8 mouse cellular contexts compared by ENCODE assay signal in genomic region chr5:110376802-110377433, GRCm38 (mm10). TPM values are rescaled to one million over a fixed set of nuclear protein-coding genes. Genes with fewer than 3 reads are reported as not detected.
DNase-seq lines count a peak whose midpoint lies in the region; ATAC-seq and TF ChIP-seq lines count a peak whose summit lies in the region.

No protein-coding gene starts in this region.

- H3K36me3 ChIP-seq in hindbrain, postnatal 0 days (ENCODE audit: insufficient read depth, low read length) = peaks cover 33% of the 10 kb centered on the region

- no peak overlapping the region for H3K4me3 ChIP-seq in cerebellum, adult 2 months (replicated peaks; ENCODE audit: insufficient read depth, low read depth, low read length)
- H3K4me3 ChIP-seq in hindbrain, postnatal 0 days (ENCODE audit: low read length) = no peak overlapping the region

- peaks cover 14% of the 10 kb centered on the region for H3K4me1 ChIP-seq in cerebellum, adult 2 months (ENCODE audit: control insufficient read depth, insufficient read depth, low read length)
- no peaks in the 10 kb centered on the region for H3K4me1 ChIP-seq in hindbrain, postnatal 0 days (ENCODE audit: insufficient read depth, low read length)

- H3K27ac ChIP-seq in cerebellum, adult 2 months (ENCODE audit: insufficient read depth, low read length) = no peak overlapping the region
- H3K27ac ChIP-seq in hindbrain, postnatal 0 days = no peak overlapping the region

- WGBS in cerebellum, adult 2 months = 47% methylated on average over 8 of the region's 8 CpGs
- WGBS in hindbrain, postnatal 0 days = 57% methylated on average over 8 of the region's 8 CpGs

- peak; percentile 48 for ATAC-seq in Patski
- ATAC-seq in hindbrain, postnatal 0 days = peak; percentile 60
- ATAC-seq in megakaryocyte-erythroid progenitor cell, adult 5-6 weeks (replicated peaks; ENCODE audit: low FRiP score, low TSS enrichment, poor library complexity, severe bottlenecking) = peak; percentile 64; the same call in 1 of the 2 replicates
- no peak for ATAC-seq in activated CD4-positive, CD25-positive, alpha-beta regulatory T cell, adult 4 months

- no peak for TF ChIP-seq POLR2A in cerebellum, adult 2 months (IDR thresholded peaks at IDR 0.05; ENCODE audit: borderline replicate concordance, insufficient read depth, low read length)

- POLR2A ChIA-PET in Patski (lab: Charles Lee) = interaction anchor here (0.6 to 0.8 kb wide), 2 partner anchors 71 to 101 kb away, joined by 3 to 4 read pairs; partner anchors contain the start of gene Fbrsl1

- CTCF ChIA-PET in Patski (lab: Charles Lee) = interaction anchor here (0.6 to 1.8 kb wide), 10 partner anchors 8 to 108 kb away, joined by 3 to 13 read pairs (median 4); no protein-coding TSS in a partner anchor

- no peak for DNase-seq in Patski (ENCODE audit: low read depth, low spot score)
- DNase-seq in cerebellum, adult 2 months = peak; percentile 83 to 92
- DNase-seq in frontal cortex, adult 2 months (ENCODE audit: extremely low spot score in 1 of 2, low spot score in 1 of 2) = peak; percentile 49 to 88
- DNase-seq in hindbrain, postnatal 0 days (ENCODE audit: low spot score) = peak; percentile 78
- peak; percentile 54 to 67 for DNase-seq in left cerebral cortex, adult 8-10 months (ENCODE audit: low spot score in 2 of 2)
- DNase-seq in right cerebral cortex, postnatal 36 days (ENCODE audit: low spot score in 2 of 2) = peak; percentile 57 to 65

- no peak overlapping the region for H3K4me2 ChIP-seq in hindbrain, postnatal 0 days (ENCODE audit: low read depth, low read length)

- in situ Hi-C loops in Patski (cut with MboI; ENCODE audit: low pct_unique_long_range_greater_than_20kb) = no loop called here

- no peaks in the 10 kb centered on the region for H3K9me3 ChIP-seq in hindbrain, postnatal 0 days (ENCODE audit: low read length)

- no peak overlapping the region for H3K9ac ChIP-seq in hindbrain, postnatal 0 days (replicated peaks; ENCODE audit: low read length)

- no peak for TF ChIP-seq CTCF in Patski (IDR thresholded peaks at IDR 0.05)
- peak; percentile 91 for TF ChIP-seq CTCF in cerebellum, adult 2 months (IDR thresholded peaks at IDR 0.05; ENCODE audit: borderline replicate concordance, insufficient read depth, low read depth, low read length)
- TF ChIP-seq CTCF in hindbrain, postnatal 0 days (IDR thresholded peaks at IDR 0.05; ENCODE audit: low read depth) = peak; percentile 86

- no peaks in the 10 kb centered on the region for H3K27me3 ChIP-seq in Patski
- H3K27me3 ChIP-seq in cerebellum, adult 2 months (ENCODE audit: control insufficient read depth, insufficient read depth, low read length) = no peaks in the 10 kb centered on the region
- H3K27me3 ChIP-seq in hindbrain, postnatal 0 days (ENCODE audit: insufficient read depth, low read length) = no peaks in the 10 kb centered on the region

RNA-seq across cellular contexts. Expression of gene Lrcol1, which starts 32.4 kb away (rescaled TPM):
- not detected for polyA plus RNA-seq in Patski (2021)
- polyA plus RNA-seq in cerebellum, adult 2 months (2012; rRNA removed) = not detected in 2 replicates
- polyA plus RNA-seq in frontal cortex, adult 2 months (2012; rRNA removed) = not detected in 2 replicates
- total RNA-seq in hindbrain, postnatal 0 days (2014; rRNA removed) = not detected in 2 replicates
- polyA plus RNA-seq in hindbrain, postnatal 0 days (2015; fragmentation: Nextera tagmentation; extraction: Ambion mirVana) = 0.28 TPM in 1 of 2 replicates, not detected in the other
- total RNA-seq in left cerebral cortex, adult 8-10 months (2022) = not detected
- not detected in 2 replicates for total RNA-seq in megakaryocyte-erythroid progenitor cell, adult 5-6 weeks (2014; fragmentation: Nextera tagmentation)
- not detected in 2 replicates for total RNA-seq in megakaryocyte-erythroid progenitor cell, adult 5-6 weeks (2017)
- not detected for polyA plus RNA-seq in activated CD4-positive, CD25-positive, alpha-beta regulatory T cell, adult 4 months (2017; shearing (Covaris generic))

RNA-seq across cellular contexts. Expression of gene P2rx2, which starts 33.9 kb away (rescaled TPM):
- polyA plus RNA-seq in Patski (2021) = 0.23 TPM
- 0.26 and 0.32 TPM in 2 replicates for polyA plus RNA-seq in cerebellum, adult 2 months (2012; rRNA removed)
- polyA plus RNA-seq in frontal cortex, adult 2 months (2012; rRNA removed) = 0.14 and 0.23 TPM in 2 replicates
- total RNA-seq in hindbrain, postnatal 0 days (2014; rRNA removed) = 11.9 and 12.8 TPM in 2 replicates
- polyA plus RNA-seq in hindbrain, postnatal 0 days (2015; fragmentation: Nextera tagmentation; extraction: Ambion mirVana) = 11.5 and 11.8 TPM in 2 replicates
- total RNA-seq in left cerebral cortex, adult 8-10 months (2022) = under 1 TPM in 1 of 4 experiments, not detected in 3; 0.32 TPM
- total RNA-seq in megakaryocyte-erythroid progenitor cell, adult 5-6 weeks (2014; fragmentation: Nextera tagmentation) = not detected in 2 replicates
- not detected in 2 replicates for total RNA-seq in megakaryocyte-erythroid progenitor cell, adult 5-6 weeks (2017)
- not detected for polyA plus RNA-seq in activated CD4-positive, CD25-positive, alpha-beta regulatory T cell, adult 4 months (2017; shearing (Covaris generic))
